Mouse (Mus musculus): Measurements from ENCODE around the gene Rabgap1l. TPM values are rescaled to one million over a fixed set of nuclear protein-coding genes. Genes with fewer than 3 reads are reported as not detected.

The Rabgap1l gene
- polyA plus RNA-seq, 1 experiment: 13.8 TPM

GRCm38 (mm10) chr1:160306866-160307616 lies 486.0 kb downstream of the Rabgap1l start:
- no peak for TF ChIP-seq CTCF (IDR thresholded peaks at IDR 0.05; ENCODE audit: extremely low read depth, insufficient read depth, insufficient read length, insufficient replicate concordance)
- TF ChIP-seq POLR2A (IDR thresholded peaks at IDR 0.05; ENCODE audit: low read depth, low read length): no peak
- Histone ChIP-seq H3K27me3 (ENCODE audit: control insufficient read depth, insufficient read depth, low read length) (no peaks in the 10 kb centered on the region), H3K27ac (ENCODE audit: insufficient read depth, low read length) (peak overlapping the region; percentile 94), H3K4me1 (ENCODE audit: control insufficient read depth, insufficient read depth, insufficient read length) (peaks cover 6% of the 10 kb centered on the region; the same call in 1 of the 2 replicates), H3K4me3 (ENCODE audit: extremely low read depth, insufficient read depth, insufficient read length) (peak overlapping the region; percentile 57), H3K36me3 (ENCODE audit: control insufficient read depth, insufficient read depth, low read length) (peaks cover 2% of the 10 kb centered on the region; the same call in 1 of the 2 replicates)
- peak in 1 of 2 experiments; percentile 15 for DNase-seq (ENCODE audit: low read depth in 1 of 2, low spot score in 2 of 2)
- 12% methylated on average over 10 of the region's 10 CpGs for WGBS

GRCm38 (mm10) chr1:160306336-160306735 lies 486.7 kb downstream of the Rabgap1l start:
- H3K27ac ChIP-seq (ENCODE audit: insufficient read depth, low read length): no peak overlapping the region
- peaks cover 6% of the 10 kb centered on the region; the same call in 1 of the 2 replicates for H3K4me1 ChIP-seq (ENCODE audit: control insufficient read depth, insufficient read depth, insufficient read length)
- peaks cover 2% of the 10 kb centered on the region; the same call in 1 of the 2 replicates for H3K36me3 ChIP-seq (ENCODE audit: control insufficient read depth, insufficient read depth, low read length)
- peak in 1 of 2 experiments; percentile 31 for DNase-seq (ENCODE audit: low read depth in 1 of 2, low spot score in 2 of 2)
- H3K27me3 ChIP-seq (ENCODE audit: control insufficient read depth, insufficient read depth, low read length): no peaks in the 10 kb centered on the region
- WGBS: 17% methylated on average over 6 of the region's 6 CpGs
- TF ChIP-seq POLR2A (IDR thresholded peaks at IDR 0.05; ENCODE audit: low read depth, low read length) (no peak), CTCF (IDR thresholded peaks at IDR 0.05; ENCODE audit: extremely low read depth, insufficient read depth, insufficient read length, insufficient replicate concordance) (no peak)
- H3K4me3 ChIP-seq (ENCODE audit: extremely low read depth, insufficient read depth, insufficient read length): peak overlapping the region; percentile 57

- Histone ChIP-seq H3K4me1 (ENCODE audit: control insufficient read depth, insufficient read depth, insufficient read length) (peaks cover 6% of the 10 kb centered on the region), H3K36me3 (ENCODE audit: control insufficient read depth, insufficient read depth, low read length) (peaks cover 2% of the 10 kb centered on the region; the same call in 1 of the 2 replicates), H3K27me3 (ENCODE audit: control insufficient read depth, insufficient read depth, low read length) (no peaks in the 10 kb centered on the region), H3K4me3 (ENCODE audit: extremely low read depth, insufficient read depth, insufficient read length) (no peak overlapping the region), H3K27ac (ENCODE audit: insufficient read depth, low read length) (no peak overlapping the region)
- DNase-seq (ENCODE audit: low read depth in 1 of 2, low spot score in 2 of 2): no peak
- TF ChIP-seq CTCF (IDR thresholded peaks at IDR 0.05; ENCODE audit: extremely low read depth, insufficient read depth, insufficient read length, insufficient replicate concordance): no peak
- TF ChIP-seq POLR2A (IDR thresholded peaks at IDR 0.05; ENCODE audit: low read depth, low read length): no peak
- WGBS: 36% methylated on average over 1 of the region's 1 CpGs
Observed at GRCm38 (mm10) chr1:160305826-160306225, 487.2 kb downstream of the Rabgap1l start.

- TF ChIP-seq CTCF (IDR thresholded peaks at IDR 0.05; ENCODE audit: extremely low read depth, insufficient read depth, insufficient read length, insufficient replicate concordance) (no peak), POLR2A (IDR thresholded peaks at IDR 0.05; ENCODE audit: low read depth, low read length) (no peak)
- no peak for DNase-seq (ENCODE audit: low read depth in 1 of 2, low spot score in 2 of 2)
- 42% methylated on average over 6 of the region's 6 CpGs for WGBS
- peak overlapping the region; percentile 16 for H3K4me3 ChIP-seq (ENCODE audit: extremely low read depth, insufficient read depth, insufficient read length)
- peaks cover 2% of the 10 kb centered on the region; the same call in 1 of the 2 replicates for H3K36me3 ChIP-seq (ENCODE audit: control insufficient read depth, insufficient read depth, low read length)
- H3K27ac ChIP-seq (ENCODE audit: insufficient read depth, low read length): no peak overlapping the region
- H3K4me1 ChIP-seq (ENCODE audit: control insufficient read depth, insufficient read depth, insufficient read length): peaks cover 6% of the 10 kb centered on the region
- H3K27me3 ChIP-seq (ENCODE audit: control insufficient read depth, insufficient read depth, low read length): no peaks in the 10 kb centered on the region
Observed at GRCm38 (mm10) chr1:160304969-160305498, 488.0 kb downstream of the Rabgap1l start.

- TF ChIP-seq CTCF (IDR thresholded peaks at IDR 0.05; ENCODE audit: extremely low read depth, insufficient read depth, insufficient read length, insufficient replicate concordance): no peak
- Histone ChIP-seq H3K27me3 (ENCODE audit: control insufficient read depth, insufficient read depth, low read length) (no peaks in the 10 kb centered on the region), H3K27ac (ENCODE audit: insufficient read depth, low read length) (no peak overlapping the region), H3K36me3 (ENCODE audit: control insufficient read depth, insufficient read depth, low read length) (peaks cover 2% of the 10 kb centered on the region; the same call in 1 of the 2 replicates), H3K4me1 (ENCODE audit: control insufficient read depth, insufficient read depth, insufficient read length) (peaks cover 6% of the 10 kb centered on the region), H3K4me3 (ENCODE audit: extremely low read depth, insufficient read depth, insufficient read length) (no peak overlapping the region)
- 43% methylated on average over 1 of the region's 1 CpGs for WGBS
- DNase-seq (ENCODE audit: low read depth in 1 of 2, low spot score in 2 of 2): no peak
Observed at GRCm38 (mm10) chr1:160302268-160302667, 490.7 kb downstream of the Rabgap1l start.

- H3K4me3 ChIP-seq (ENCODE audit: extremely low read depth, insufficient read depth, insufficient read length): no peak overlapping the region
- no peak for TF ChIP-seq POLR2A (IDR thresholded peaks at IDR 0.05; ENCODE audit: low read depth, low read length)
- no peak for TF ChIP-seq CTCF (IDR thresholded peaks at IDR 0.05; ENCODE audit: extremely low read depth, insufficient read depth, insufficient read length, insufficient replicate concordance)
- peaks cover 2% of the 10 kb centered on the region; the same call in 1 of the 2 replicates for H3K36me3 ChIP-seq (ENCODE audit: control insufficient read depth, insufficient read depth, low read length)
- H3K27me3 ChIP-seq (ENCODE audit: control insufficient read depth, insufficient read depth, low read length): no peaks in the 10 kb centered on the region
- no peak for DNase-seq (ENCODE audit: low read depth in 1 of 2, low spot score in 2 of 2)
- H3K27ac ChIP-seq (ENCODE audit: insufficient read depth, low read length): no peak overlapping the region
- peaks cover 3% of the 10 kb centered on the region for H3K4me1 ChIP-seq (ENCODE audit: control insufficient read depth, insufficient read depth, insufficient read length)
- 17% methylated on average over 6 of the region's 6 CpGs for WGBS
Observed at GRCm38 (mm10) chr1:160301156-160301555, 491.9 kb downstream of the Rabgap1l start.

Measured in spleen, adult 2 months (tissue).